Mouse (Mus musculus): ENCODE data around the gene Olfr97.

- TF ChIP-seq POLR2A (IDR thresholded peaks at IDR 0.05; ENCODE audit: insufficient read depth, low read length) (no peak), CTCF (IDR thresholded peaks at IDR 0.05; ENCODE audit: low read depth, low read length) (no peak)
Measured at GRCm38 (mm10) chr17:37200894-37201293, 36.2 kb downstream of the Olfr97 start, which contains the start of gene Olfr94.
